Mouse (Mus musculus) liver, embryonic 14.5 days (tissue): ENCODE data around the gene Abhd2.

Experiments used
- CTCF ChIP-seq: IDR thresholded peaks from 2 replicates; pipeline ENCODE4 v1.5.1; 2016; ENCODE audit warnings: antibody characterized with exemption, low read depth, control low read depth
- EP300 ChIP-seq: IDR thresholded peaks from 2 replicates; pipeline ENCODE4 v1.6.1; 2016; ENCODE audit warnings: antibody characterized with exemption, low read depth

DNA sequence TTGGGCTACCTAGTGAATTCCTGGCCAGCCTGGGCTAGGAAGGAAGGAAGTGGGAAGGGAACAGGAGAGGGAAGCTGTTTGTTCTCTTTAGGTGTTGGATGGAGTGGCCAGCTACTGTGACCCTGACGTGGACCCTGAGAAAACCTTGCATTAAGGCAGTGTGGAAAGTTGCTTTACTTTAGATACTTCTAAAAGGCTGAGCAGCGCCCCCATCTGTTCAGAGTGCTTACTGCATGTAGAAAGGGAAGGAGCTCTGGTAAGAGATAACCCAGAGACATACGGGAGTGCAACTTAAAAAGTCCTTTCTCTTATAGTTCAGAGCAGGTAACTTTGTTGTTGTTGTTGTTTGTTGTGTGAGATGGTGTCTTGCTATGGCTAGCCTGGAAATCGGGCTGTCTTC is 72.9 kb downstream of the Abhd2 start:
- TF ChIP-seq CTCF (peak; percentile 68), EP300 (no peak)
